In the genomic region with DNA sequence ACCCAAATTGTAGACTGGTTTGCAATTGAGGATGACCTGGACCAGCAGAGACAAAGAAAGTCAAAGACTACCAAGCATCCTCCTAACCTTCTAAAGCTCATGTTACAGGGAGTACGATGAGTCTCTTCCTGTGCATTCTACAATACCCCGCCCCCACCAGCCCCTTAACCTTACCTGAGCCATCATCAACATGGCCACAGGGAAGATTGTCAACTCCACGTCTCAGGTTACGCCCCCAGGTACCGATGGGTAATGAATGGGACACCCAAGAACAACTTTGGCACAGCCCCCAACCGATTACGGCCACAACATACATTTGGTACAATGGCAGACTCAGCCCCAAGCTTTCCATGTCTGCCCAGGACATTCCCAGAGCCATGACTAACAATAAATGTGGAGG, we compare ENCODE assay signal across 20 mouse cellular contexts. TPM values are rescaled to one million over a fixed set of nuclear protein-coding genes. Genes with fewer than 3 reads are reported as not detected.
DNase-seq lines count a peak whose midpoint lies in the region; TF ChIP-seq lines count a peak whose summit lies in the region.
"Had no signal": no experiment of that assay in that cellular context is flagged by ENCODE, and none has a peak within 500 bp of the region (broad histone marks: within the 10 kb centered on the region; RNA-seq: fewer than 3 reads in every experiment).

No protein-coding gene starts in this region.

- H3K27ac ChIP-seq in ES-Bruce4 (ENCODE audit: insufficient read depth, low read length): peak overlapping the region; percentile 43; the same call in 1 of the 2 replicates

- no peaks in the 10 kb centered on the region for H3K9me3 ChIP-seq in ES-Bruce4 (replicated peaks; ENCODE audit: control insufficient read depth, insufficient read depth, low read length, poor library complexity, severe bottlenecking)
- H3K9me3 ChIP-seq: G1E had no signal

- peak; percentile 49 for DNase-seq in ES-CJ7 (ENCODE audit: low read depth, low spot score)
- DNase-seq in spleen, adult 18-20 months: no peak
- DNase-seq in embryo, embryonic 10 days (ENCODE audit: low spot score): no peak
- DNase-seq: adrenal gland, adult 2 months; adrenal gland, adult 8-10 months; adrenal gland, postnatal 10 days; adrenal gland, postnatal 14 days; adrenal gland, postnatal 25 days; adrenal gland, postnatal 36 days; B cell, adult 2 months; cerebellum, adult 11 months; cerebellum, adult 11-12 months; cerebellum, adult 18-20 months; cerebellum, adult 2 months; cerebellum, adult 8-10 months had no signal

- TF ChIP-seq POLR2A in ES-Bruce4 (IDR thresholded peaks at IDR 0.05; ENCODE audit: insufficient read depth, low read length): no peak

- H3K4me1 ChIP-seq in ES-Bruce4 (ENCODE audit: control insufficient read depth, insufficient read depth, low read length): no peaks in the 10 kb centered on the region

- no peak overlapping the region for H3K4me3 ChIP-seq in ES-Bruce4 (ENCODE audit: low read depth, low read length)

- no peaks in the 10 kb centered on the region for H3K36me3 ChIP-seq in ES-Bruce4 (ENCODE audit: control insufficient read depth, insufficient read depth, low read length, poor library complexity, severe bottlenecking)
- H3K36me3 ChIP-seq: G1E had no signal

- peak; percentile 92 for TF ChIP-seq EP300 in ES-Bruce4 (IDR thresholded peaks at IDR 0.05; ENCODE audit: insufficient read depth, low read depth, low read length)

- H3K27me3 ChIP-seq in ES-Bruce4 (ENCODE audit: control insufficient read depth, insufficient read depth, low read length, poor library complexity, severe bottlenecking): no peaks in the 10 kb centered on the region

- no peak for TF ChIP-seq CTCF in ES-Bruce4 (IDR thresholded peaks at IDR 0.05; ENCODE audit: low read depth, low read length)

- H3K9ac ChIP-seq in ES-Bruce4 (ENCODE audit: low read depth, poor library complexity, severe bottlenecking): no peak overlapping the region

RNA-seq across cellular contexts. Expression of gene Rfx2, which starts 9.7 kb away (rescaled TPM):
- polyA plus RNA-seq in ES-Bruce4 (2011; ENCODE audit: insufficient read depth, insufficient read length, low read depth, missing spikeins): 27.5 and 30.5 TPM in 2 replicates

RNA-seq across cellular contexts. Expression of gene Acsbg2, which starts 33.7 kb away (rescaled TPM):
- polyA plus RNA-seq in ES-Bruce4 (2011; ENCODE audit: insufficient read depth, insufficient read length, low read depth, missing spikeins): 0.46 and 0.68 TPM in 2 replicates
- polyA plus RNA-seq: brain, embryonic 14.5 days; C2C12; G1E; Patski had no signal

RNA-seq across cellular contexts. Expression of gene 1700061G19Rik, which starts 34.8 kb away (rescaled TPM):
- polyA plus RNA-seq in ES-Bruce4 (2011; ENCODE audit: insufficient read depth, insufficient read length, low read depth, missing spikeins): 8.0 and 8.4 TPM in 2 replicates
- polyA plus RNA-seq: cerebellum, adult 2 months; G1E; Patski had no signal
